ENCODE assay signal across 12 mouse cellular contexts in genomic region chr10:85591296-85591695, GRCm38 (mm10).
"Had no signal": no experiment of that assay in that cellular context is flagged by ENCODE, and none has a peak within 500 bp of the region (broad histone marks: within the 10 kb centered on the region; RNA-seq: fewer than 3 reads in every experiment).

No protein-coding gene starts in this region.

- DNase-seq: kidney, adult 2 months; kidney, postnatal 25 days; spleen, adult 18-20 months; thymus, adult 2 months; thymus, postnatal 36 days had no signal

- H3K36me3 ChIP-seq: kidney, embryonic 15.5 days; limb, embryonic 10.5 days; liver, embryonic 15.5 days; lung, embryonic 15.5 days; neural tube, embryonic 12.5 days; stomach, embryonic 15.5 days had no signal

- H3K4me3 ChIP-seq: kidney, embryonic 15.5 days; left cerebral cortex, adult 2 months; limb, embryonic 10.5 days; liver, embryonic 15.5 days; lung, embryonic 15.5 days; neural tube, embryonic 12.5 days; stomach, embryonic 15.5 days had no signal

- H3K9me3 ChIP-seq: kidney, embryonic 15.5 days; limb, embryonic 10.5 days; liver, embryonic 15.5 days; lung, embryonic 15.5 days; neural tube, embryonic 12.5 days; stomach, embryonic 15.5 days had no signal

- H3K27me3 ChIP-seq: kidney, embryonic 15.5 days; liver, embryonic 15.5 days; lung, embryonic 15.5 days; neural tube, embryonic 12.5 days; stomach, embryonic 15.5 days had no signal

- H3K4me1 ChIP-seq: kidney, embryonic 15.5 days; liver, embryonic 15.5 days; neural tube, embryonic 12.5 days; stomach, embryonic 15.5 days had no signal
